Mouse (Mus musculus): Measurements from ENCODE around the gene Abl2. TPM values are rescaled to one million over a fixed set of nuclear protein-coding genes. Genes with fewer than 3 reads are reported as not detected.

Abl2 gene
- polyA plus RNA-seq, 1 experiment from 2014 or later = 5.3 TPM

- 82% methylated on average over 6 of the region's 6 CpGs for WGBS
These were observed 20.9 kb upstream of the Abl2 start for GRCm38 (mm10) chr1:156537701-156538100.

GRCm38 (mm10) chr1:156538382-156538781 lies 20.2 kb upstream of the Abl2 start:
- no peak for ATAC-seq
- H3K9me3 ChIP-seq (ENCODE audit: control insufficient read depth, low read length) = no peaks in the 10 kb centered on the region
- no peak overlapping the region for H3K9ac ChIP-seq (ENCODE audit: low read depth, low read length)
- H3K36me3 ChIP-seq (ENCODE audit: control insufficient read depth, insufficient read depth, low read length) = no peaks in the 10 kb centered on the region
- WGBS = 85% methylated on average over 3 of the region's 3 CpGs
- H3K4me1 ChIP-seq (ENCODE audit: control insufficient read depth, insufficient read depth, low read depth, low read length) = no peaks in the 10 kb centered on the region
- no peak overlapping the region for H3K4me2 ChIP-seq (ENCODE audit: low read length)
- no peak overlapping the region for H3K27ac ChIP-seq (ENCODE audit: low read depth, low read length)
- H3K27me3 ChIP-seq (replicated peaks; ENCODE audit: control insufficient read depth, insufficient read depth, low read length) = no peaks in the 10 kb centered on the region
- H3K4me3 ChIP-seq (ENCODE audit: low read length) = no peak overlapping the region

More at GRCm38 (mm10) chr1:156537701-156538100, 20.9 kb upstream of the Abl2 start:
- H3K36me3 ChIP-seq (ENCODE audit: control insufficient read depth, insufficient read depth, low read length) = no peaks in the 10 kb centered on the region
- no peaks in the 10 kb centered on the region for H3K4me1 ChIP-seq (ENCODE audit: control insufficient read depth, insufficient read depth, low read depth, low read length)
- H3K4me2 ChIP-seq (ENCODE audit: low read length) = no peak overlapping the region
- H3K9me3 ChIP-seq (ENCODE audit: control insufficient read depth, low read length) = no peaks in the 10 kb centered on the region
- no peak overlapping the region for H3K9ac ChIP-seq (ENCODE audit: low read depth, low read length)
- H3K27ac ChIP-seq (ENCODE audit: low read depth, low read length) = no peak overlapping the region
- H3K27me3 ChIP-seq (replicated peaks; ENCODE audit: control insufficient read depth, insufficient read depth, low read length) = no peaks in the 10 kb centered on the region
- no peak overlapping the region for H3K4me3 ChIP-seq (ENCODE audit: low read length)
- no peak for ATAC-seq

GRCm38 (mm10) chr1:156539787-156540560 lies 18.6 kb upstream of the Abl2 start:
- no peaks in the 10 kb centered on the region for H3K9me3 ChIP-seq (ENCODE audit: control insufficient read depth, low read length)
- ATAC-seq = peak; percentile 79
- no peak overlapping the region for H3K9ac ChIP-seq (ENCODE audit: low read depth, low read length)
- H3K4me1 ChIP-seq (ENCODE audit: control insufficient read depth, insufficient read depth, low read depth, low read length) = no peaks in the 10 kb centered on the region
- H3K4me3 ChIP-seq (ENCODE audit: low read length) = no peak overlapping the region
- H3K36me3 ChIP-seq (ENCODE audit: control insufficient read depth, insufficient read depth, low read length) = no peaks in the 10 kb centered on the region
- H3K27ac ChIP-seq (ENCODE audit: low read depth, low read length) = no peak overlapping the region
- H3K4me2 ChIP-seq (ENCODE audit: low read length) = no peak overlapping the region
- 38% methylated on average over 4 of the region's 4 CpGs for WGBS
- H3K27me3 ChIP-seq (replicated peaks; ENCODE audit: control insufficient read depth, insufficient read depth, low read length) = no peaks in the 10 kb centered on the region

GRCm38 (mm10) chr1:156543999-156544398 lies 14.6 kb upstream of the Abl2 start:
- Histone ChIP-seq H3K4me2 (ENCODE audit: low read length) (no peak overlapping the region), H3K27ac (ENCODE audit: low read depth, low read length) (no peak overlapping the region), H3K4me1 (ENCODE audit: control insufficient read depth, insufficient read depth, low read depth, low read length) (no peaks in the 10 kb centered on the region), H3K9ac (ENCODE audit: low read depth, low read length) (no peak overlapping the region; the same call in 1 of the 2 replicates), H3K36me3 (ENCODE audit: control insufficient read depth, insufficient read depth, low read length) (no peaks in the 10 kb centered on the region), H3K4me3 (ENCODE audit: low read length) (no peak overlapping the region), H3K9me3 (ENCODE audit: control insufficient read depth, low read length) (no peaks in the 10 kb centered on the region), H3K27me3 (replicated peaks; ENCODE audit: control insufficient read depth, insufficient read depth, low read length) (no peaks in the 10 kb centered on the region)
- 60% methylated on average over 12 of the region's 12 CpGs for WGBS
- no peak for ATAC-seq

GRCm38 (mm10) chr1:156558950-156559640 lies 509 bp downstream of the Abl2 start:
- Histone ChIP-seq H3K4me3 (ENCODE audit: low read length) (peak overlapping the region; percentile 90), H3K36me3 (ENCODE audit: control insufficient read depth, insufficient read depth, low read length) (no peaks in the 10 kb centered on the region), H3K27me3 (replicated peaks; ENCODE audit: control insufficient read depth, insufficient read depth, low read length) (no peaks in the 10 kb centered on the region), H3K27ac (ENCODE audit: low read depth, low read length) (peak overlapping the region; percentile 97), H3K4me1 (ENCODE audit: control insufficient read depth, insufficient read depth, low read depth, low read length) (no peaks in the 10 kb centered on the region; the same call in none of the 2 replicates), H3K9me3 (ENCODE audit: control insufficient read depth, low read length) (no peaks in the 10 kb centered on the region), H3K4me2 (ENCODE audit: low read length) (peak overlapping the region; percentile 61), H3K9ac (ENCODE audit: low read depth, low read length) (peak overlapping the region; percentile 99)
- peak; percentile 66 for ATAC-seq
- WGBS = under 1% methylated on average over 59 of the region's 66 CpGs

- Histone ChIP-seq H3K4me1 (ENCODE audit: control insufficient read depth, insufficient read depth, low read depth, low read length) (no peaks in the 10 kb centered on the region; the same call in none of the 2 replicates), H3K9me3 (ENCODE audit: control insufficient read depth, low read length) (no peaks in the 10 kb centered on the region), H3K27ac (ENCODE audit: low read depth, low read length) (peak overlapping the region; percentile 97), H3K27me3 (replicated peaks; ENCODE audit: control insufficient read depth, insufficient read depth, low read length) (no peaks in the 10 kb centered on the region), H3K4me3 (ENCODE audit: low read length) (peak overlapping the region; percentile 90), H3K36me3 (ENCODE audit: control insufficient read depth, insufficient read depth, low read length) (no peaks in the 10 kb centered on the region), H3K9ac (ENCODE audit: low read depth, low read length) (peak overlapping the region; percentile 99), H3K4me2 (ENCODE audit: low read length) (peak overlapping the region; percentile 61)
- 10% methylated on average over 8 of the region's 8 CpGs for WGBS
- peak; percentile 35 for ATAC-seq
These were observed 1.0 kb downstream of the Abl2 start for GRCm38 (mm10) chr1:156559641-156560020.

GRCm38 (mm10) chr1:156560500-156560899 lies 1.9 kb downstream of the Abl2 start:
- no peak overlapping the region for H3K27ac ChIP-seq (ENCODE audit: low read depth, low read length)
- H3K36me3 ChIP-seq (ENCODE audit: control insufficient read depth, insufficient read depth, low read length) = no peaks in the 10 kb centered on the region
- no peaks in the 10 kb centered on the region for H3K27me3 ChIP-seq (replicated peaks; ENCODE audit: control insufficient read depth, insufficient read depth, low read length)
- WGBS = 87% methylated on average over 9 of the region's 9 CpGs
- H3K4me1 ChIP-seq (ENCODE audit: control insufficient read depth, insufficient read depth, low read depth, low read length) = no peaks in the 10 kb centered on the region; the same call in none of the 2 replicates
- H3K4me3 ChIP-seq (ENCODE audit: low read length) = no peak overlapping the region
- H3K9me3 ChIP-seq (ENCODE audit: control insufficient read depth, low read length) = no peaks in the 10 kb centered on the region
- H3K4me2 ChIP-seq (ENCODE audit: low read length) = peak overlapping the region; percentile 61
- H3K9ac ChIP-seq (ENCODE audit: low read depth, low read length) = no peak overlapping the region
- no peak for ATAC-seq

GRCm38 (mm10) chr1:156565328-156565727 lies 6.7 kb downstream of the Abl2 start:
- no peak overlapping the region for H3K27ac ChIP-seq (ENCODE audit: low read depth, low read length)
- no peaks in the 10 kb centered on the region for H3K27me3 ChIP-seq (replicated peaks; ENCODE audit: control insufficient read depth, insufficient read depth, low read length)
- peak; percentile 46; the same call in 1 of the 2 replicates for ATAC-seq
- WGBS = 44% methylated on average over 2 of the region's 2 CpGs
- no peak overlapping the region for H3K4me2 ChIP-seq (ENCODE audit: low read length)
- H3K9me3 ChIP-seq (ENCODE audit: control insufficient read depth, low read length) = no peaks in the 10 kb centered on the region
- H3K4me1 ChIP-seq (ENCODE audit: control insufficient read depth, insufficient read depth, low read depth, low read length) = no peaks in the 10 kb centered on the region; the same call in none of the 2 replicates
- no peak overlapping the region for H3K4me3 ChIP-seq (ENCODE audit: low read length)
- H3K36me3 ChIP-seq (ENCODE audit: control insufficient read depth, insufficient read depth, low read length) = no peaks in the 10 kb centered on the region
- no peak overlapping the region for H3K9ac ChIP-seq (ENCODE audit: low read depth, low read length)

GRCm38 (mm10) chr1:156566132-156566531 lies 7.5 kb downstream of the Abl2 start:
- no peak for ATAC-seq
- Histone ChIP-seq H3K4me3 (ENCODE audit: low read length) (no peak overlapping the region), H3K9ac (ENCODE audit: low read depth, low read length) (no peak overlapping the region), H3K36me3 (ENCODE audit: control insufficient read depth, insufficient read depth, low read length) (no peaks in the 10 kb centered on the region), H3K27ac (ENCODE audit: low read depth, low read length) (no peak overlapping the region), H3K4me2 (ENCODE audit: low read length) (no peak overlapping the region), H3K9me3 (ENCODE audit: control insufficient read depth, low read length) (no peaks in the 10 kb centered on the region), H3K27me3 (replicated peaks; ENCODE audit: control insufficient read depth, insufficient read depth, low read length) (no peaks in the 10 kb centered on the region), H3K4me1 (ENCODE audit: control insufficient read depth, insufficient read depth, low read depth, low read length) (no peaks in the 10 kb centered on the region; the same call in 1 of the 2 replicates)
- WGBS = 96% methylated on average over 3 of the region's 3 CpGs

All from hindbrain, embryonic 16.5 days (tissue).